ENCODE assay signal across 26 mouse cellular contexts in the genomic region with DNA sequence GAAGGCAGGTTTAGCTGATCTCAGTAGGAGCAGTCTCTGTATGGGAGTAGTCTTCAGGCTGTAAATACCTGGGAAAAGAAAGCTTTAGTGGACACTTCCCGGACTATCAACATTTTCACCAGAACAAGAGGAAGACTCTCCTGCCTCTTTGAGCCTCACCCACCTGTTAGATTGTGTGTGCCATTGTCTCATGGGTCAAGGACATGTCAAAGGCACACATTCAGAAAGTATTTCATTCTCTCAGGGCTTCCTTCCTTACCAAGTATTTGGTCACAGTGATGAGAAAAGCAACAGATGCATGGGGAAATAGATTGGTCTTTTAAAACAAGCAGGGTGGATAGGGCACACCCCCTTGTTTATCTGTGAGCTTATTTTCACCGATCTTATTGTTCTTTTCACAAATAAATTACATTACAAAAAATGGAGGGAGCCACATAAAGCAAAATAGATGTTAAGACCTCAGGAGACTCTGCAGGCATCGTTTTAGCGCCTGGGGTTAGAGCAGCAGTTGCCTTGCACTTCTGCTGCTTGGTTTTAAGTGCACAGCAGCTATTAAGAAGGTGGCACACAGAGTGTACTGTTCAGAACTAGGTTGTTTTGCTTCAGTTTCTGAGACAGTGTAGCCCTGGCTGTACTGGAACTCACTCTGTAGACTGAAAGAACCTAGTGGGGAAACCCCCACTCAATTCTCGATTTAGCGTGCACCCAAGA. TPM values are rescaled to one million over a fixed set of nuclear protein-coding genes. Genes with fewer than 3 reads are reported as not detected.
DNase-seq lines count a peak whose midpoint lies in the region; ATAC-seq and TF ChIP-seq lines count a peak whose summit lies in the region.
"Had no signal": no experiment of that assay in that cellular context is flagged by ENCODE, and none has a peak within 500 bp of the region (broad histone marks: within the 10 kb centered on the region; RNA-seq: fewer than 3 reads in every experiment).

No protein-coding gene starts in this region.

- 0 out of 2 replicates have a peak, but pooled peaks have one; percentile 67 for TF ChIP-seq EP300 in ES-Bruce4 (IDR thresholded peaks at IDR 0.05; ENCODE audit: insufficient read depth, low read depth, low read length)

- peaks cover 11% of the 10 kb centered on the region; the same call in 1 of the 2 replicates for H3K36me3 ChIP-seq in E14TG2a.4 (ENCODE audit: insufficient read depth, low read length)
- no peaks in the 10 kb centered on the region for H3K36me3 ChIP-seq in ES-Bruce4 (ENCODE audit: control insufficient read depth, insufficient read depth, low read length, poor library complexity, severe bottlenecking)
- H3K36me3 ChIP-seq: embryonic facial prominence, embryonic 12.5 days; embryonic facial prominence, embryonic 15.5 days; forebrain, embryonic 15.5 days; heart, embryonic 12.5 days; heart, embryonic 15.5 days; hindbrain, embryonic 10.5 days; hindbrain, embryonic 13.5 days; intestine, embryonic 15.5 days had no signal

- ATAC-seq in granulocyte monocyte progenitor cell, adult 5-6 weeks (replicated peaks; ENCODE audit: poor library complexity, severe bottlenecking): no peak
- ATAC-seq: activated CD4-positive, CD25-positive, alpha-beta regulatory T cell, adult 4 months; CD4-positive, CD25-positive, alpha-beta regulatory T cell, adult 4 months; forebrain, embryonic 15.5 days; hindbrain, embryonic 16.5 days; intestine, embryonic 15.5 days had no signal

- H3K4me1 ChIP-seq in E14TG2a.4 (replicated peaks; ENCODE audit: low read depth, low read length): peaks cover 83% of the 10 kb centered on the region
- H3K4me1 ChIP-seq in ES-Bruce4 (ENCODE audit: control insufficient read depth, insufficient read depth, low read length): no peaks in the 10 kb centered on the region
- H3K4me1 ChIP-seq: embryonic facial prominence, embryonic 12.5 days; embryonic facial prominence, embryonic 15.5 days; forebrain, embryonic 15.5 days; heart, embryonic 12.5 days; heart, embryonic 15.5 days; hindbrain, embryonic 10.5 days; hindbrain, embryonic 13.5 days; intestine, embryonic 15.5 days had no signal

- TF ChIP-seq CTCF in E14TG2a.4 (conservative IDR thresholded peaks at IDR 0.05; ENCODE audit: low read length) (no peak), ES-Bruce4 (IDR thresholded peaks at IDR 0.05; ENCODE audit: low read depth, low read length) (no peak)

- H3K27me3 ChIP-seq in E14TG2a.4 (ENCODE audit: insufficient read depth, low read length): no peaks in the 10 kb centered on the region
- no peaks in the 10 kb centered on the region for H3K27me3 ChIP-seq in ES-Bruce4 (ENCODE audit: control insufficient read depth, insufficient read depth, low read length, poor library complexity, severe bottlenecking)
- H3K27me3 ChIP-seq: embryonic facial prominence, embryonic 12.5 days; embryonic facial prominence, embryonic 15.5 days; forebrain, embryonic 15.5 days; heart, embryonic 12.5 days; heart, embryonic 15.5 days; hindbrain, embryonic 13.5 days; intestine, embryonic 15.5 days had no signal

- H3K4me3 ChIP-seq in E14TG2a.4 (replicated peaks; ENCODE audit: low read length) (peak overlapping the region; percentile 78), ES-Bruce4 (ENCODE audit: low read depth, low read length) (no peak overlapping the region)
- H3K4me3 ChIP-seq: embryonic facial prominence, embryonic 12.5 days; embryonic facial prominence, embryonic 15.5 days; forebrain, embryonic 15.5 days; heart, embryonic 12.5 days; heart, embryonic 15.5 days; hindbrain, embryonic 10.5 days; hindbrain, embryonic 13.5 days; intestine, embryonic 15.5 days had no signal

- H3K27ac ChIP-seq in ES-Bruce4 (ENCODE audit: insufficient read depth, low read length): peak overlapping the region; percentile 99
- H3K27ac ChIP-seq: embryonic facial prominence, embryonic 12.5 days; embryonic facial prominence, embryonic 15.5 days; forebrain, embryonic 15.5 days; heart, embryonic 15.5 days; hindbrain, embryonic 10.5 days; hindbrain, embryonic 13.5 days; intestine, embryonic 15.5 days had no signal

- H3K9ac ChIP-seq in ES-Bruce4 (ENCODE audit: low read depth, poor library complexity, severe bottlenecking): peak overlapping the region; percentile 52
- H3K9ac ChIP-seq: embryonic facial prominence, embryonic 12.5 days; embryonic facial prominence, embryonic 15.5 days; forebrain, embryonic 15.5 days; heart, embryonic 12.5 days; heart, embryonic 15.5 days; hindbrain, embryonic 13.5 days; intestine, embryonic 15.5 days had no signal

- no peak for TF ChIP-seq POLR2A in ES-Bruce4 (IDR thresholded peaks at IDR 0.05; ENCODE audit: insufficient read depth, low read length)

- peak; percentile 98 for DNase-seq in R1 (ENCODE audit: low read depth, low spot score)
- no peak for DNase-seq in cerebellum, postnatal 36 days
- no peak for DNase-seq in right cerebral cortex, postnatal 14 days
- DNase-seq: adrenal gland, adult 8-10 months; adrenal gland, postnatal 25 days; cerebellum, adult 11-12 months; cerebellum, adult 9-10 months; cerebellum, postnatal 14 days; gastrocnemius, postnatal 25 days; heart, postnatal 10 days; heart, postnatal 36 days; kidney, adult 11 months had no signal

- H3K9me3 ChIP-seq in E14TG2a.4 (ENCODE audit: low read length) (peaks cover 4% of the 10 kb centered on the region; the same call in 1 of the 2 replicates), ES-Bruce4 (replicated peaks; ENCODE audit: control insufficient read depth, insufficient read depth, low read length, poor library complexity, severe bottlenecking) (peaks cover 14% of the 10 kb centered on the region)
- H3K9me3 ChIP-seq: embryonic facial prominence, embryonic 12.5 days; embryonic facial prominence, embryonic 15.5 days; forebrain, embryonic 15.5 days; heart, embryonic 12.5 days; heart, embryonic 15.5 days; hindbrain, embryonic 10.5 days; hindbrain, embryonic 13.5 days; intestine, embryonic 15.5 days had no signal

RNA-seq across cellular contexts. Expression of gene Actr2, which starts 25.9 kb away (rescaled TPM):
- polyA plus RNA-seq in ES-Bruce4 (2011; ENCODE audit: insufficient read depth, insufficient read length, low read depth, missing spikeins): 315 and 353 TPM in 2 replicates
- 189 and 205 TPM in 2 replicates for total RNA-seq in granulocyte monocyte progenitor cell, adult 5-6 weeks (2014; fragmentation: Nextera tagmentation)
- total RNA-seq in granulocyte monocyte progenitor cell, adult 5-6 weeks (2017): 254 and 304 TPM in 2 replicates
